Mouse (Mus musculus): ENCODE measurements around the gene Bcl2l10. TPM values are rescaled to one million over a fixed set of nuclear protein-coding genes. Genes with fewer than 3 reads are reported as not detected.
"Not testable (repeated sequence)": the region's sequence is repeated elsewhere in the genome, so short reads cannot be mapped to it uniquely, and the experiment has no call there.

Bcl2l10 gene
- polyA plus RNA-seq, 1 experiment from 2014 or later, result not detected

DNA sequence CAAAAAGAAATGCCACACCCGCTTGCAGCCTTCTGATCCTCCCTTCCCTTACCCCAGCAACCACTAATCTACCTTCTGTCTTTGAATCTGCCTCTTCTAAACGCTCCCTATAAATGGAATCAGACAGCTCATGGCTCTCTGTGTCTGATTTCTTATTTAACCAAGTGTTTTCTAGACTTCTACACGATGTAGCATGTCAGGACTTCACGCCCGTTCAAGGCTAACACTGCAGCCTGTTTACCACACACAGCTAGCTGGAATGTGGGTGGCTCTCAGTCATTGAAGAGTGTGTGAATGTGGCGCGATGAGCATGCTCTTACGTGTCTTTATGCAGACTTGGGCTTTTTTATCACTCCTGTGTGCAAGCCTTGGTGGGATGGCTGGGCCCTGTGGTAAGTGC lies 5.5 kb downstream of the Bcl2l10 start:
- Histone ChIP-seq H3K27ac (no peak overlapping the region), H3K9me3 (replicated peaks) (no peaks in the 10 kb centered on the region), H3K4me1 (no peaks in the 10 kb centered on the region), H3K4me3 (no peak overlapping the region), H3K27me3 (no peaks in the 10 kb centered on the region), H3K9ac (no peak overlapping the region), H3K4me2 (no peak overlapping the region), H3K36me3 (ENCODE audit: poor library complexity, severe bottlenecking) (no peaks in the 10 kb centered on the region)
- 80% methylated on average over 8 of the region's 8 CpGs for WGBS
- no peak for ATAC-seq

DNA sequence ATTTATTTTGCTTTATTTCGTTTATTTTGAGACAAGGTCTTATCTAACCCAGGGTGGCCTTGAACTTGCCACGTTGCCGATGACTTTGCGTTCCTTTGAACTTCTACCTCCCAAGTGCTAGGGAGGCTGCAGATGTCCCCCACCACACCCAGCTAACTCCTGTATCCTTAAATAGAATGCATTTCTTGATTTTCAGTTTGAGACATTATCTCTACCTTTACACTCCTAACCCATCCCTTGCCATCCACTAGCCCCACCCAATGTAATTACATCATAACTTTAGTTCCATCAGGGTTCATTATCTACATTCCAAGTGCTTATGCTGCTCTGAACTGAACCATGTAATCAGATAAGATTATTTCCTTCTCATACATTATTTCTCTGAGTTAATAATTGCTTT lies 8.2 kb downstream of the Bcl2l10 start:
- no peak overlapping the region for H3K4me2 ChIP-seq
- H3K27me3 ChIP-seq, result no peaks in the 10 kb centered on the region
- WGBS, result 88% methylated on average over 4 of the region's 4 CpGs
- H3K9ac ChIP-seq, result no peak overlapping the region
- no peak overlapping the region for H3K4me3 ChIP-seq
- no peak for ATAC-seq
- H3K36me3 ChIP-seq (ENCODE audit: poor library complexity, severe bottlenecking), result no peaks in the 10 kb centered on the region
- H3K9me3 ChIP-seq (replicated peaks), result no peaks in the 10 kb centered on the region
- no peak overlapping the region for H3K27ac ChIP-seq
- H3K4me1 ChIP-seq, result no peaks in the 10 kb centered on the region

DNA sequence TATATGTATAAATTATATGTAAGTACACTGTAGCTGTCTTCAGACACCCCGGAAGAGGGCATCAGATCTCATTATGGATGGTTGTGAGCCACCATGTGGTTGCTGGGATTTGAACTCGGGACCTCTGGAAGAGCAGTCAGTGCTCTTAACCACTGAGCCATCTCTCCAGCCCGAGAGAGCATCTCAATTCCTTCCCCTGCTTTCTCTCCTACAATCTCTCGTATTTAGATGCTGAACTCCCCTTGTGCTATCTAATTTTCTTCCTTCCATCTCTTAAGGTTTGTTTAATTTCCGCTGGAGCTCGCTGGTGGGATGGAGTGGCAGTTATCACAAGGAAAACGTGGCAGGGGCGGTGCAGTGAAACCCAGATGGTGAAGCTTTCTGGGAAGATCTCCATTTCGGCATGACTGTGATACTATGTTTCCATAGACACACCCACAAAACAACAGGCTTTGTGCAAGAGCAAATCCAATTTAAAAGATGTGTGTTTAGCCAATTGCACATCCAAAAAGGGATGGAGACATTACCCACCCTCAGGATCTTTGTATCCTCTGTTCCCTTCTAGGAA lies 9.6 kb downstream of the Bcl2l10 start:
- no peaks in the 10 kb centered on the region for H3K27me3 ChIP-seq
- H3K4me3 ChIP-seq, result no peak overlapping the region
- no peaks in the 10 kb centered on the region for H3K36me3 ChIP-seq (ENCODE audit: poor library complexity, severe bottlenecking)
- no peaks in the 10 kb centered on the region for H3K4me1 ChIP-seq
- ATAC-seq, result no peak
- no peak overlapping the region for H3K4me2 ChIP-seq
- no peaks in the 10 kb centered on the region for H3K9me3 ChIP-seq (replicated peaks)
- H3K27ac ChIP-seq, result no peak overlapping the region
- WGBS, result 81% methylated on average over 9 of the region's 9 CpGs
- no peak overlapping the region for H3K9ac ChIP-seq

GRCm38 (mm10) chr9:75361699-75362098 lies 14.1 kb downstream of the Bcl2l10 start:
- H3K4me1 ChIP-seq, result no peaks in the 10 kb centered on the region
- no peak overlapping the region for H3K4me3 ChIP-seq
- no peak overlapping the region for H3K4me2 ChIP-seq
- no peak overlapping the region for H3K9ac ChIP-seq
- no peak for ATAC-seq
- WGBS, result 43% methylated on average over 5 of the region's 5 CpGs
- H3K27ac ChIP-seq, result no peak overlapping the region
- no peaks in the 10 kb centered on the region for H3K9me3 ChIP-seq (replicated peaks)
- no peaks in the 10 kb centered on the region for H3K36me3 ChIP-seq (ENCODE audit: poor library complexity, severe bottlenecking)
- H3K27me3 ChIP-seq, result no peaks in the 10 kb centered on the region

GRCm38 (mm10) chr9:75362201-75362600 lies 14.6 kb downstream of the Bcl2l10 start:
- 91% methylated on average over 4 of the region's 4 CpGs for WGBS
- Histone ChIP-seq H3K9ac (no peak overlapping the region), H3K27ac (no peak overlapping the region), H3K4me2 (no peak overlapping the region), H3K9me3 (replicated peaks) (no peaks in the 10 kb centered on the region), H3K4me1 (no peaks in the 10 kb centered on the region), H3K27me3 (no peaks in the 10 kb centered on the region), H3K36me3 (ENCODE audit: poor library complexity, severe bottlenecking) (no peaks in the 10 kb centered on the region), H3K4me3 (no peak overlapping the region)
- ATAC-seq, result no peak

DNA sequence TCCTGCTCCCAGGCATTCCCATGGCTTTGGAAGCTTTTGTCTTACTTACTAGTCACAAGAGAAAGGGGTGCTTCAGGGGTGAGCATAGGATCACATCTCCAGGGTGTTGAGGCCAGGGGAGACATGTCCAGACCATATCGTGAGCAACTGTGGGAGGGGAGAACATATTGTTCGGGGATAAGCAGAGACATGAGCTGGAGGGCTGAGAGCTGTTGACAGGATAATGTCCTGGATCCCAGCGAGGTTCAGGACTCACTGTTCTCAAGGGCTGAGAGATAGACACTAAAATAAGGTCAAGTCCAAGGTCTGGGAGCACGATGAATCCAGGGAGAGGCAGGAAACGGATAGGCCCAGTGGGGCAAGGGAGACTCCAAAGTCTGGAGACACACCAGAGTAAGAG lies 15.4 kb downstream of the Bcl2l10 start:
- Histone ChIP-seq H3K4me2 (no peak overlapping the region), H3K9ac (no peak overlapping the region), H3K27me3 (no peaks in the 10 kb centered on the region), H3K36me3 (ENCODE audit: poor library complexity, severe bottlenecking) (no peaks in the 10 kb centered on the region), H3K4me3 (no peak overlapping the region), H3K9me3 (replicated peaks) (no peaks in the 10 kb centered on the region), H3K4me1 (no peaks in the 10 kb centered on the region), H3K27ac (no peak overlapping the region)
- ATAC-seq, result no peak
- WGBS, result 88% methylated on average over 5 of the region's 5 CpGs

- H3K27ac ChIP-seq; H3K9ac ChIP-seq; H3K9me3 ChIP-seq (replicated peaks); H3K4me1 ChIP-seq; H3K36me3 ChIP-seq (ENCODE audit: poor library complexity, severe bottlenecking); H3K4me2 ChIP-seq; ATAC-seq; H3K27me3 ChIP-seq; H3K4me3 ChIP-seq: not testable (repeated sequence)
- WGBS, result 64% methylated on average over 7 of the region's 7 CpGs
Measured at GRCm38 (mm10) chr9:75363702-75364101, 16.1 kb downstream of the Bcl2l10 start.

DNA sequence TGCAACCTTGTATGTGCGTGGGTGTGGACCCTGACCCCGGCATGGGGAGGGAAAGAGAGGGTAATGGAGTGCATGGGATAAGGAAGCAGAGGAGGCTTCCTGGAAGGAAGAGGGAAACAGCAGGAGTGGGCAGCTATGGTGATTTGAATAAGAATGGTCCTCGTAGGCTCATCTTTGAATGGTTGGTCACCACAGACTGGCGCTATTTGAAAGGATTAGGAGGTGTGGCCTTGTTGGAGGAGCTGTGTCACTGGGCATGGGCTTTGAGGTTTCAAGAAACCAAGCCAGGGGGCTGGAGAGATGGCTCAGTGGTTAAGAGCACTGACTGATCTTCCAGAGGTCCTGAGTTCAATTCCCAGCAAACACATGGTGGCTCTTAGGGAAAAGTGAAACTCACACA lies 17.6 kb downstream of the Bcl2l10 start:
- no peaks in the 10 kb centered on the region for H3K9me3 ChIP-seq (replicated peaks)
- no peak for ATAC-seq
- H3K4me2 ChIP-seq, result no peak overlapping the region
- no peak overlapping the region for H3K9ac ChIP-seq
- H3K27ac ChIP-seq, result no peak overlapping the region
- H3K4me1 ChIP-seq, result no peaks in the 10 kb centered on the region
- 69% methylated on average over 4 of the region's 4 CpGs for WGBS
- H3K27me3 ChIP-seq, result no peaks in the 10 kb centered on the region
- H3K4me3 ChIP-seq, result no peak overlapping the region
- H3K36me3 ChIP-seq (ENCODE audit: poor library complexity, severe bottlenecking), result no peaks in the 10 kb centered on the region

DNA sequence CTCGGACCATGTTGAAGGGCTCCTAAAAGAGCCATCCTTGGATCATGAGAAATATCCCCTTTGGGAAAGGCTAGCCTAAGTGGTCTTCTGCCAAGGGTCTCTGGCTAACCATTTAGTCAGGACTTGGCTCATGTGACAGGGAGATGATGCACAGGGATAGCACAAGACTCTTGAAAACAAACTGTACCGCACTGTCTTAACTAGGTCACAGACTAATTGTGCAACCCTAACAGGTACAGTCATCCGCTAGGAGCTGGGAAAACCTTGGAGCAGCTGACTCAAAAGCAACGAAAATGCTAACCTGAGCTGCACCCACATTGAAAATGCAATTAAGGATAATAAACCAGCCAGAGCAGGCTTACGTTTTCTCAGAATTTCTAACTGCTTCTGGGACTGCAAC lies 18.6 kb downstream of the Bcl2l10 start:
- Histone ChIP-seq H3K4me3 (no peak overlapping the region), H3K9ac (no peak overlapping the region), H3K27ac (no peak overlapping the region), H3K4me1 (no peaks in the 10 kb centered on the region), H3K9me3 (replicated peaks) (peaks cover 3% of the 10 kb centered on the region), H3K4me2 (no peak overlapping the region), H3K27me3 (no peaks in the 10 kb centered on the region), H3K36me3 (ENCODE audit: poor library complexity, severe bottlenecking) (no peaks in the 10 kb centered on the region)
- ATAC-seq, result no peak
- 81% methylated on average over 5 of the region's 5 CpGs for WGBS

DNA sequence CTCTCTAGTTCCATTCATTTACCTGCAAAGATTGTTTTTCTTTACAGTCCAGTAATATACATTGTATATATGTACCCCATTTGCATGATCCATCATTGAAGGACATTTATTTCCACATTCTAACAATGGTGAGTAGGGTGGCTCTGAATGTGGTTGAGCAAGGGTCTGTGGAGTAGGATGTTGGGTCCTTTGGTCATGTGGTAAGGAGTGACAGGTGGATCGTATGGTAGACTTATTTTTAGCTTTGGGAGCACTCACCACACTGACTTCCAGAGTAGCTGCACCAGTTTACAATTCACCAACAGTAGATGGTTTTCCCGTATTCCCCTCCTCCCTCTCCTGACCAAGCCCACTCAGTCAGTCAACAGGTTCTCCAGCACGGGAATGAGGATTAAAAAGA lies 21.2 kb downstream of the Bcl2l10 start:
- ATAC-seq, result no peak
- WGBS, result 87% methylated on average over 3 of the region's 3 CpGs
- no peak overlapping the region for H3K9ac ChIP-seq
- no peak overlapping the region for H3K4me3 ChIP-seq
- H3K4me1 ChIP-seq, result no peaks in the 10 kb centered on the region
- no peak overlapping the region for H3K27ac ChIP-seq
- H3K27me3 ChIP-seq, result no peaks in the 10 kb centered on the region
- H3K36me3 ChIP-seq (ENCODE audit: poor library complexity, severe bottlenecking), result no peaks in the 10 kb centered on the region
- peaks cover 3% of the 10 kb centered on the region for H3K9me3 ChIP-seq (replicated peaks)
- H3K4me2 ChIP-seq, result no peak overlapping the region

GRCm38 (mm10) chr9:75375606-75376005 lies 28.0 kb downstream of the Bcl2l10 start:
- H3K4me1 ChIP-seq, result no peaks in the 10 kb centered on the region
- H3K27me3 ChIP-seq, result no peaks in the 10 kb centered on the region
- no peak for ATAC-seq
- H3K36me3 ChIP-seq (ENCODE audit: poor library complexity, severe bottlenecking), result no peaks in the 10 kb centered on the region
- no peak overlapping the region for H3K27ac ChIP-seq
- H3K9ac ChIP-seq, result no peak overlapping the region
- no peak overlapping the region for H3K4me3 ChIP-seq
- H3K9me3 ChIP-seq (replicated peaks), result no peaks in the 10 kb centered on the region
- WGBS, result 96% methylated on average over 9 of the region's 9 CpGs
- H3K4me2 ChIP-seq, result no peak overlapping the region

DNA sequence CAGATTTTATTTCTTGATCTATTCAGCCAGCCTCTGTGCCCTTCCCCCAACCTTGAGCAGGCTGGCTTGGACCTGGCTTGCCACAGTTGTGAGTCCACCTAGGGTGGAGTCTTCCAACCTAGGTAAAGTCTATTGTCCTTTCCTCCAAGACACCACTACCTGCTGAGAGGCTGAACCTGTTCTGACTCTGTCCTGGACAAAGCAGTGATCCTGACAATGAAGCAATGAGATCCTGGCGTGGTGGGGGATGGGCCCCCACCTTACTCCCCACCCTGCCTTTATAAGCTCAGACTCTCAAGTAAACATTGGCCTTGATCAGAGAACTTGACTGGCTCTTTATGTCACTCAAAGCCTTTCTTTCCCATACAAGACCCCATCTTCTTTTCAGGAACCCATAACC lies 28.9 kb downstream of the Bcl2l10 start:
- H3K4me3 ChIP-seq, result no peak overlapping the region
- no peak overlapping the region for H3K27ac ChIP-seq
- H3K27me3 ChIP-seq, result no peaks in the 10 kb centered on the region
- 65% methylated on average over 1 of the region's 1 CpGs for WGBS
- no peaks in the 10 kb centered on the region for H3K9me3 ChIP-seq (replicated peaks)
- no peaks in the 10 kb centered on the region for H3K4me1 ChIP-seq
- no peak overlapping the region for H3K4me2 ChIP-seq
- no peaks in the 10 kb centered on the region for H3K36me3 ChIP-seq (ENCODE audit: poor library complexity, severe bottlenecking)
- no peak overlapping the region for H3K9ac ChIP-seq
- no peak for ATAC-seq

- Histone ChIP-seq H3K27me3 (no peaks in the 10 kb centered on the region), H3K9me3 (replicated peaks) (no peaks in the 10 kb centered on the region), H3K4me1 (no peaks in the 10 kb centered on the region), H3K27ac (no peak overlapping the region), H3K36me3 (ENCODE audit: poor library complexity, severe bottlenecking) (0 out of 2 replicates have a peak, but pooled peaks cover under 1% of the 10 kb centered on the region), H3K4me3 (no peak overlapping the region), H3K9ac (no peak overlapping the region), H3K4me2 (no peak overlapping the region)
- 92% methylated on average over 2 of the region's 2 CpGs for WGBS
- ATAC-seq, result no peak
Measured at GRCm38 (mm10) chr9:75378774-75379173, 31.2 kb downstream of the Bcl2l10 start.
